ENCODE assay signal across 9 mouse cellular contexts in the genomic region with DNA sequence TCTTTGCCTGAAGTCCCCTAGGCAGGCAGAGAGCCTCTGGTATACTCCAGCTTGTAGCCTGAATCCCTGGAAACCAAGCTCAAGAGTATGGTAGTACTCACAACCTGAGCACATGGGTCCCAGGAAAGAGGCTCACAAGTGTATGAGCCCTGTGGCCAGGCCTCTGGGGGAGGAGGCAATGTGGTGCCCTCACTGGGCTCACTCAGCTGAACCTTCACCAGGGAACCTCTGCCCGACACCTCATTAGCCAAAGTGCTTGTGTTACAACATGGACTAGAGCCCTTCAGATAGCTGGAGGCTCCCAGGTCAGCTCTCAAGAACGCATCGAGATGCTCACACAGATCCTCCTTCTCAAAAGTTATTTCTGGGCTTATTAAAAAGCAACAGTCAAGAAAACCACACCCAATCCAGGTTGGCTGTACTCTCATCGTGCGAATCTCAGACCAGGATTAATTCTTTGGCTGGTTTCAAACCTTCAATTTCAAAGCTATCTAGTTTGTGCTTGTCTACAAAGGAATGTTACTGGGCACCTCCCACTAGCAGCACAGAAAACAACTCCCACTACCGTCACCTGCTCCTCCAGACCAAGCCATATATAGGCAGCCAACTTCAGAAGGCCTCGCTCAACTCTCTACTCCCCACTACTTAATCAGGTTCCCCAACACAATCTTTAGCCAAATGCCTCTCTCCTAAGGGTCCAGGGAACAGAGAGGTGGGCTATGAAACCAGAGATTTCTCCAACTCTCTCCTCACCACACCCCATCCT. TPM values are rescaled to one million over a fixed set of nuclear protein-coding genes. Genes with fewer than 3 reads are reported as not detected.
DNase-seq lines count a peak whose midpoint lies in the region; ATAC-seq and TF ChIP-seq lines count a peak whose summit lies in the region.
"Had no signal": no experiment of that assay in that cellular context is flagged by ENCODE, and none has a peak within 500 bp of the region (broad histone marks: within the 10 kb centered on the region; RNA-seq: fewer than 3 reads in every experiment).

No protein-coding gene starts in this region.

- H3K36me3 ChIP-seq in embryonic facial prominence, embryonic 12.5 days, result no peaks in the 10 kb centered on the region
- peaks cover 3% of the 10 kb centered on the region; the same call in 1 of the 2 replicates for H3K36me3 ChIP-seq in intestine, embryonic 15.5 days
- H3K36me3 ChIP-seq in neural tube, embryonic 15.5 days, result no peaks in the 10 kb centered on the region
- no peaks in the 10 kb centered on the region for H3K36me3 ChIP-seq in midbrain, embryonic 14.5 days (ENCODE audit: control insufficient read depth, insufficient read depth, low read length)
- H3K36me3 ChIP-seq: forebrain, embryonic 15.5 days had no signal

- H3K27ac ChIP-seq in left cerebral cortex, adult 2 months, result peak overlapping the region; percentile 50
- peak overlapping the region; percentile 24; the same call in 1 of the 2 replicates for H3K27ac ChIP-seq in embryonic facial prominence, embryonic 12.5 days
- H3K27ac ChIP-seq in intestine, embryonic 15.5 days, result 0 out of 2 replicates have a peak overlapping the region, but pooled peaks have one; percentile 14
- peak overlapping the region; percentile 28; the same call in 1 of the 2 replicates for H3K27ac ChIP-seq in neural tube, embryonic 15.5 days (replicated peaks)
- H3K27ac ChIP-seq in midbrain, embryonic 14.5 days (replicated peaks; ENCODE audit: low read depth, low read length), result no peak overlapping the region
- H3K27ac ChIP-seq: forebrain, embryonic 15.5 days had no signal

- intact Hi-C loops in left cerebral cortex, adult 2 months (cut with DNase I), result no loop called here
- intact Hi-C loops in left cerebral cortex, postnatal 25 days (cut with DNase I), result no loop called here
- intact Hi-C loops in left cerebral cortex, postnatal 10 days (cut with DNase I), result no loop called here

- H3K9me3 ChIP-seq in embryonic facial prominence, embryonic 12.5 days, result no peaks in the 10 kb centered on the region
- no peaks in the 10 kb centered on the region for H3K9me3 ChIP-seq in intestine, embryonic 15.5 days
- H3K9me3 ChIP-seq in neural tube, embryonic 15.5 days (replicated peaks), result no peaks in the 10 kb centered on the region
- no peaks in the 10 kb centered on the region for H3K9me3 ChIP-seq in midbrain, embryonic 14.5 days (ENCODE audit: control insufficient read depth, low read length)
- H3K9me3 ChIP-seq: forebrain, embryonic 15.5 days had no signal

- peaks cover 49% of the 10 kb centered on the region for H3K4me1 ChIP-seq in embryonic facial prominence, embryonic 12.5 days
- peaks cover 66% of the 10 kb centered on the region for H3K4me1 ChIP-seq in intestine, embryonic 15.5 days (replicated peaks)
- peaks cover 30% of the 10 kb centered on the region for H3K4me1 ChIP-seq in neural tube, embryonic 15.5 days
- H3K4me1 ChIP-seq in midbrain, embryonic 14.5 days (ENCODE audit: control insufficient read depth, insufficient read depth, low read length), result no peaks in the 10 kb centered on the region

- no peak overlapping the region for H3K4me2 ChIP-seq in embryonic facial prominence, embryonic 12.5 days (replicated peaks)
- H3K4me2 ChIP-seq in intestine, embryonic 15.5 days (replicated peaks), result no peak overlapping the region
- no peak overlapping the region for H3K4me2 ChIP-seq in neural tube, embryonic 15.5 days
- no peak overlapping the region for H3K4me2 ChIP-seq in midbrain, embryonic 14.5 days (ENCODE audit: low read length)
- H3K4me2 ChIP-seq: forebrain, embryonic 15.5 days had no signal

- no peak for ATAC-seq in embryonic facial prominence, embryonic 12.5 days (ENCODE audit: insufficient number of reproducible peaks, insufficient read depth, low FRiP score, low TSS enrichment)
- ATAC-seq in intestine, embryonic 15.5 days, result no peak
- ATAC-seq in neural tube, embryonic 15.5 days (ENCODE audit: low FRiP score), result no peak
- ATAC-seq in midbrain, embryonic 14.5 days (ENCODE audit: low FRiP score, low TSS enrichment), result no peak
- ATAC-seq: forebrain, embryonic 15.5 days had no signal

- no peak for TF ChIP-seq CTCF in left cerebral cortex, adult 2 months (IDR thresholded peaks at IDR 0.05)

- H3K27me3 ChIP-seq in embryonic facial prominence, embryonic 12.5 days, result no peaks in the 10 kb centered on the region
- H3K27me3 ChIP-seq in intestine, embryonic 15.5 days (replicated peaks), result no peaks in the 10 kb centered on the region
- H3K27me3 ChIP-seq in neural tube, embryonic 15.5 days (replicated peaks), result no peaks in the 10 kb centered on the region
- H3K27me3 ChIP-seq in midbrain, embryonic 14.5 days (ENCODE audit: control insufficient read depth, insufficient read depth, low read length), result no peaks in the 10 kb centered on the region
- H3K27me3 ChIP-seq: forebrain, embryonic 15.5 days had no signal

- H3K4me3 ChIP-seq in left cerebral cortex, adult 2 months, result no peak overlapping the region
- H3K4me3 ChIP-seq in embryonic facial prominence, embryonic 12.5 days, result no peak overlapping the region
- H3K4me3 ChIP-seq in intestine, embryonic 15.5 days (replicated peaks), result no peak overlapping the region
- no peak overlapping the region for H3K4me3 ChIP-seq in neural tube, embryonic 15.5 days (replicated peaks)
- no peak overlapping the region for H3K4me3 ChIP-seq in midbrain, embryonic 14.5 days (replicated peaks; ENCODE audit: low read depth, low read length)
- H3K4me3 ChIP-seq: forebrain, embryonic 15.5 days had no signal

- DNase-seq in left cerebral cortex, adult 2 months (ENCODE audit: extremely low spot score in 1 of 2, low spot score in 2 of 2), result no peak
- no peak for DNase-seq in left cerebral cortex, postnatal 25 days (ENCODE audit: low spot score in 2 of 2)
- no peak for DNase-seq in midbrain, embryonic 14.5 days
- no peak for DNase-seq in left cerebral cortex, postnatal 10 days (ENCODE audit: extremely low spot score in 1 of 2, low spot score in 2 of 2)
- DNase-seq: thymus, postnatal 36 days had no signal

- H3K9ac ChIP-seq in embryonic facial prominence, embryonic 12.5 days, result no peak overlapping the region
- H3K9ac ChIP-seq in intestine, embryonic 15.5 days, result no peak overlapping the region
- H3K9ac ChIP-seq in neural tube, embryonic 15.5 days (replicated peaks), result no peak overlapping the region
- H3K9ac ChIP-seq in midbrain, embryonic 14.5 days (replicated peaks; ENCODE audit: low read length), result no peak overlapping the region
- H3K9ac ChIP-seq: forebrain, embryonic 15.5 days had no signal

- 78% methylated on average over 7 of the region's 7 CpGs for WGBS in embryonic facial prominence, embryonic 12.5 days
- 71% methylated on average over 7 of the region's 7 CpGs for WGBS in intestine, embryonic 15.5 days
- WGBS in neural tube, embryonic 15.5 days, result 91% methylated on average over 7 of the region's 7 CpGs
- 95% methylated on average over 7 of the region's 7 CpGs for WGBS in midbrain, embryonic 14.5 days

RNA-seq across cellular contexts. Expression of gene Actn4, which starts 22.5 kb away (rescaled TPM):
- total RNA-seq in left cerebral cortex, adult 2 months (2021), result 100 to 1,000 TPM; 196 to 199 TPM
- 100 to 1,000 TPM; 190 to 202 TPM for total RNA-seq in left cerebral cortex, postnatal 25 days (2021)
- 233 and 253 TPM in 2 replicates for polyA plus RNA-seq in embryonic facial prominence, embryonic 12.5 days (2016; fragmentation: Nextera tagmentation; extraction: Ambion mirVana)
- polyA plus RNA-seq in intestine, embryonic 15.5 days (2015; fragmentation: Nextera tagmentation; extraction: Ambion mirVana), result 340 and 361 TPM in 2 replicates
- 141 and 177 TPM in 2 replicates for polyA plus RNA-seq in neural tube, embryonic 15.5 days (2015; fragmentation: Nextera tagmentation; extraction: Ambion mirVana)
- polyA plus RNA-seq in midbrain, embryonic 14.5 days (2014; fragmentation: Nextera tagmentation; extraction: Ambion mirVana), result 102 and 118 TPM in 2 replicates
- total RNA-seq in left cerebral cortex, postnatal 10 days (2021), result 100 to 1,000 TPM; 151 to 160 TPM

RNA-seq across cellular contexts. Expression of gene Eif3k, which starts 42.1 kb away (rescaled TPM):
- 100 to 1,000 TPM; 179 to 192 TPM for total RNA-seq in left cerebral cortex, adult 2 months (2021)
- total RNA-seq in left cerebral cortex, postnatal 25 days (2021), result 100 to 1,000 TPM; 175 to 185 TPM
- 392 and 419 TPM in 2 replicates for polyA plus RNA-seq in embryonic facial prominence, embryonic 12.5 days (2016; fragmentation: Nextera tagmentation; extraction: Ambion mirVana)
- 359 and 375 TPM in 2 replicates for polyA plus RNA-seq in intestine, embryonic 15.5 days (2015; fragmentation: Nextera tagmentation; extraction: Ambion mirVana)
- 306 and 324 TPM in 2 replicates for polyA plus RNA-seq in neural tube, embryonic 15.5 days (2015; fragmentation: Nextera tagmentation; extraction: Ambion mirVana)
- polyA plus RNA-seq in midbrain, embryonic 14.5 days (2014; fragmentation: Nextera tagmentation; extraction: Ambion mirVana), result 320 and 343 TPM in 2 replicates
- 100 to 1,000 TPM; 171 to 178 TPM for total RNA-seq in left cerebral cortex, postnatal 10 days (2021)

RNA-seq across cellular contexts. Expression of gene Map4k1, which starts 42.2 kb away (rescaled TPM):
- 1 to 10 TPM; 1.8 to 2.3 TPM for total RNA-seq in left cerebral cortex, adult 2 months (2021)
- total RNA-seq in left cerebral cortex, postnatal 25 days (2021), result 1 to 10 TPM; 1.7 to 1.8 TPM
- 6.7 and 9.3 TPM in 2 replicates for polyA plus RNA-seq in embryonic facial prominence, embryonic 12.5 days (2016; fragmentation: Nextera tagmentation; extraction: Ambion mirVana)
- polyA plus RNA-seq in intestine, embryonic 15.5 days (2015; fragmentation: Nextera tagmentation; extraction: Ambion mirVana), result 6.3 and 7.7 TPM in 2 replicates
- 10.3 and 19.2 TPM in 2 replicates for polyA plus RNA-seq in neural tube, embryonic 15.5 days (2015; fragmentation: Nextera tagmentation; extraction: Ambion mirVana)
- polyA plus RNA-seq in midbrain, embryonic 14.5 days (2014; fragmentation: Nextera tagmentation; extraction: Ambion mirVana), result 5.5 and 10.2 TPM in 2 replicates
- total RNA-seq in left cerebral cortex, postnatal 10 days (2021), result 1 to 10 TPM; 5.8 to 6.0 TPM

RNA-seq across cellular contexts. Expression of gene Capn12, which starts 58.4 kb away (rescaled TPM):
- 1 to 10 TPM; 1.5 to 2.0 TPM for total RNA-seq in left cerebral cortex, adult 2 months (2021)
- total RNA-seq in left cerebral cortex, postnatal 25 days (2021), result under 1 TPM; 0.32 to 0.66 TPM
- polyA plus RNA-seq in embryonic facial prominence, embryonic 12.5 days (2016; fragmentation: Nextera tagmentation; extraction: Ambion mirVana), result 0.26 and 0.36 TPM in 2 replicates
- polyA plus RNA-seq in intestine, embryonic 15.5 days (2015; fragmentation: Nextera tagmentation; extraction: Ambion mirVana), result 0.30 TPM in 2 replicates
- 0.35 and 0.60 TPM in 2 replicates for polyA plus RNA-seq in neural tube, embryonic 15.5 days (2015; fragmentation: Nextera tagmentation; extraction: Ambion mirVana)
- polyA plus RNA-seq in midbrain, embryonic 14.5 days (2014; fragmentation: Nextera tagmentation; extraction: Ambion mirVana), result 0.33 and 0.55 TPM in 2 replicates
- under 1 TPM; 0.53 to 0.69 TPM for total RNA-seq in left cerebral cortex, postnatal 10 days (2021)
